Mouse (Mus musculus) right cerebral cortex, postnatal 10 days (tissue): ENCODE data around the gene Gm17542.
"Not testable (repeated sequence)": the region's sequence is repeated elsewhere in the genome, so short reads cannot be mapped to it uniquely, and the experiment has no call there.

Experiments used
- DNase-seq, 2 experiments: peaks; one replicate each; pipeline ENCODE4 v3.0.0; 2021; ENCODE audit warnings: low spot score in 2 of 2

Gene Gm17542

GRCm38 (mm10) chr10:58718110-58718509 lies at the start of gene Gm17542:
Gm17542 (minus strand) TSS chr10:58718210.
- DNase-seq, result not testable (repeated sequence)

- no peak for DNase-seq
These were observed 21.8 kb upstream of the Gm17542 start for GRCm38 (mm10) chr10:58739779-58740178.

GRCm38 (mm10) chr10:58738152-58738551 lies 20.1 kb upstream of the Gm17542 start:
- no peak for DNase-seq

- DNase-seq, result no peak
These were observed 3.2 kb downstream of the Gm17542 start for GRCm38 (mm10) chr10:58714789-58715148.

GRCm38 (mm10) chr10:58713855-58714788 lies 3.9 kb downstream of the Gm17542 start:
- DNase-seq, result no peak

GRCm38 (mm10) chr10:58713225-58713624 lies 4.8 kb downstream of the Gm17542 start:
- no peak for DNase-seq

- no peak for DNase-seq
These were observed 9.0 kb downstream of the Gm17542 start for GRCm38 (mm10) chr10:58709021-58709420.

GRCm38 (mm10) chr10:58700578-58700977 lies 17.4 kb downstream of the Gm17542 start:
- peak in 1 of 2 experiments; percentile 9 for DNase-seq

- peak in 1 of 2 experiments; percentile 15 for DNase-seq
These were observed 17.9 kb downstream of the Gm17542 start for GRCm38 (mm10) chr10:58700160-58700559.

- peak in 1 of 2 experiments; percentile 21 for DNase-seq
These were observed 19.1 kb downstream of the Gm17542 start for GRCm38 (mm10) chr10:58698955-58699354.

GRCm38 (mm10) chr10:58691051-58691450 lies 27.0 kb downstream of the Gm17542 start:
- no peak for DNase-seq

GRCm38 (mm10) chr10:58679298-58679697 lies 38.7 kb downstream of the Gm17542 start:
- DNase-seq, result no peak

GRCm38 (mm10) chr10:58675533-58675932 lies 42.5 kb downstream of the Gm17542 start, which contains the start of gene Edar:
Edar (minus strand) TSS chr10:58675654.
- DNase-seq, result peak; percentile 73 to 87

GRCm38 (mm10) chr10:58673278-58674061 lies 44.5 kb downstream of the Gm17542 start:
- peak; percentile 77 to 87 for DNase-seq

GRCm38 (mm10) chr10:58672557-58673277 lies 45.3 kb downstream of the Gm17542 start:
- DNase-seq, result no peak

- peak; percentile 57 to 58 for DNase-seq
These were observed 54.1 kb downstream of the Gm17542 start for GRCm38 (mm10) chr10:58663868-58664267.
